Mouse (Mus musculus) hindbrain, embryonic 10.5 days (tissue): ENCODE measurements around the gene Cd96. TPM values are rescaled to one million over a fixed set of nuclear protein-coding genes. Genes with fewer than 3 reads are reported as not detected.

Experiments used
- DNase-seq: peaks from one replicate; pipeline ENCODE4 v3.0.0-alpha.2; 2017; ENCODE audit warnings: low spot score
- H3K27ac ChIP-seq: fragments of 300-500 bp; sonication (generic); 2 replicates; pipeline ENCODE4 v1.5.1; 2016; ENCODE audit warnings: mild to moderate bottlenecking, moderate library complexity
- H3K27me3 ChIP-seq: fragments of 300-500 bp; sonication (generic); 2 replicates; pipeline ENCODE4 v1.6.1; 2016; ENCODE audit warnings: mild to moderate bottlenecking; ENCODE audit not compliant: poor library complexity, insufficient read depth, severe bottlenecking
- H3K36me3 ChIP-seq: fragments of 300-500 bp; sonication (generic); 2 replicates; pipeline ENCODE4 v1.6.1; 2016; ENCODE audit warnings: mild to moderate bottlenecking, moderate library complexity
- H3K4me1 ChIP-seq: fragments of 300-500 bp; sonication (generic); replicated peaks from 2 replicates; pipeline ENCODE4 v1.6.1; 2016; ENCODE audit warnings: mild to moderate bottlenecking
- H3K4me3 ChIP-seq: fragments of 300-500 bp; sonication (generic); 2 replicates; pipeline ENCODE4 v1.5.1; 2016; ENCODE audit warnings: mild to moderate bottlenecking, moderate library complexity
- H3K9me3 ChIP-seq: fragments of 300-500 bp; sonication (generic); 2 replicates; pipeline ENCODE4 v1.6.1; 2016; ENCODE audit warnings: mild to moderate bottlenecking, moderate library complexity
- WGBS: fragments of 180-500 bp; shearing (Covaris S2); methylation state at CpG from one replicate; pipeline ENCODE4 v1.1.7; 2016; 5-methylcytosine and 5-hydroxymethylcytosine counted together
- polyA plus RNA-seq: library from polyadenylated mRNA; unstranded; fragments of >200 nt; fragmentation: Nextera tagmentation; extraction: Ambion mirVana; gene quantifications from 2 replicates; pipeline ENCODE4 v1.2.1, GENCODE M21; 2016

Cd96 gene
- polyA plus RNA-seq, 1 experiment from 2014 or later: not detected

- no peaks in the 10 kb centered on the region for H3K36me3 ChIP-seq
- no peak for DNase-seq
- WGBS: 84% methylated on average over 4 of the region's 4 CpGs
Observed at GRCm38 (mm10) chr16:46107431-46107830, 12.6 kb downstream of the Cd96 start.

GRCm38 (mm10) chr16:46104491-46104890 is 15.6 kb downstream of the Cd96 start:
- H3K4me3 ChIP-seq: no peak overlapping the region
- WGBS: 84% methylated on average over 9 of the region's 9 CpGs
- peaks cover 3% of the 10 kb centered on the region; the same call in 1 of the 2 replicates for H3K4me1 ChIP-seq
- no peaks in the 10 kb centered on the region for H3K27me3 ChIP-seq
- no peaks in the 10 kb centered on the region for H3K36me3 ChIP-seq
- DNase-seq: no peak
- H3K27ac ChIP-seq: no peak overlapping the region
- no peaks in the 10 kb centered on the region for H3K9me3 ChIP-seq

More at GRCm38 (mm10) chr16:46107431-46107830, 12.6 kb downstream of the Cd96 start:
- Histone ChIP-seq H3K27ac (no peak overlapping the region), H3K9me3 (no peaks in the 10 kb centered on the region), H3K27me3 (no peaks in the 10 kb centered on the region), H3K4me3 (no peak overlapping the region), H3K4me1 (no peaks in the 10 kb centered on the region)

- DNase-seq: no peak
- Histone ChIP-seq H3K27ac (no peak overlapping the region), H3K4me1 (peaks cover 3% of the 10 kb centered on the region; the same call in 1 of the 2 replicates), H3K27me3 (no peaks in the 10 kb centered on the region), H3K4me3 (no peak overlapping the region), H3K9me3 (no peaks in the 10 kb centered on the region), H3K36me3 (no peaks in the 10 kb centered on the region)
- WGBS: 28% methylated on average over 2 of the region's 2 CpGs
Observed at GRCm38 (mm10) chr16:46101748-46102147, 18.3 kb downstream of the Cd96 start.

GRCm38 (mm10) chr16:46100286-46100685 is 19.8 kb downstream of the Cd96 start:
- no peaks in the 10 kb centered on the region for H3K27me3 ChIP-seq
- H3K4me1 ChIP-seq: peaks cover 3% of the 10 kb centered on the region; the same call in 1 of the 2 replicates
- H3K9me3 ChIP-seq: no peaks in the 10 kb centered on the region
- H3K4me3 ChIP-seq: no peak overlapping the region
- DNase-seq: no peak
- WGBS: 59% methylated on average over 2 of the region's 2 CpGs
- no peaks in the 10 kb centered on the region for H3K36me3 ChIP-seq
- no peak overlapping the region for H3K27ac ChIP-seq

GRCm38 (mm10) chr16:46097421-46097820 is 22.6 kb downstream of the Cd96 start:
- H3K27me3 ChIP-seq: no peaks in the 10 kb centered on the region
- no peak overlapping the region for H3K4me3 ChIP-seq
- 70% methylated on average over 9 of the region's 9 CpGs for WGBS
- H3K36me3 ChIP-seq: no peaks in the 10 kb centered on the region
- peaks cover 3% of the 10 kb centered on the region; the same call in 1 of the 2 replicates for H3K4me1 ChIP-seq
- no peak for DNase-seq
- no peak overlapping the region for H3K27ac ChIP-seq
- H3K9me3 ChIP-seq: no peaks in the 10 kb centered on the region

GRCm38 (mm10) chr16:46094478-46094877 is 25.6 kb downstream of the Cd96 start:
- no peaks in the 10 kb centered on the region for H3K9me3 ChIP-seq
- H3K4me1 ChIP-seq: no peaks in the 10 kb centered on the region
- no peaks in the 10 kb centered on the region for H3K27me3 ChIP-seq
- 90% methylated on average over 2 of the region's 2 CpGs for WGBS
- H3K4me3 ChIP-seq: no peak overlapping the region
- no peak overlapping the region for H3K27ac ChIP-seq
- H3K36me3 ChIP-seq: no peaks in the 10 kb centered on the region
- no peak for DNase-seq

GRCm38 (mm10) chr16:46092935-46093334 is 27.1 kb downstream of the Cd96 start:
- Histone ChIP-seq H3K4me1 (no peaks in the 10 kb centered on the region), H3K27me3 (no peaks in the 10 kb centered on the region), H3K36me3 (no peaks in the 10 kb centered on the region), H3K4me3 (no peak overlapping the region), H3K9me3 (no peaks in the 10 kb centered on the region), H3K27ac (no peak overlapping the region)
- no peak for DNase-seq
- 96% methylated on average over 2 of the region's 2 CpGs for WGBS

GRCm38 (mm10) chr16:46086874-46087473 is 33.1 kb downstream of the Cd96 start:
- DNase-seq: no peak
- no peaks in the 10 kb centered on the region for H3K9me3 ChIP-seq
- H3K27ac ChIP-seq: no peak overlapping the region
- H3K36me3 ChIP-seq: no peaks in the 10 kb centered on the region
- H3K4me3 ChIP-seq: no peak overlapping the region
- H3K4me1 ChIP-seq: no peaks in the 10 kb centered on the region
- H3K27me3 ChIP-seq: no peaks in the 10 kb centered on the region
- 83% methylated on average over 5 of the region's 5 CpGs for WGBS

- Histone ChIP-seq H3K9me3 (no peaks in the 10 kb centered on the region), H3K4me1 (no peaks in the 10 kb centered on the region), H3K4me3 (no peak overlapping the region), H3K27ac (no peak overlapping the region), H3K27me3 (no peaks in the 10 kb centered on the region), H3K36me3 (no peaks in the 10 kb centered on the region)
- 89% methylated on average over 3 of the region's 3 CpGs for WGBS
- no peak for DNase-seq
Observed at GRCm38 (mm10) chr16:46068000-46068399, 52.1 kb downstream of the Cd96 start.

GRCm38 (mm10) chr16:46063278-46063677 is 56.8 kb downstream of the Cd96 start:
- no peak overlapping the region for H3K27ac ChIP-seq
- H3K27me3 ChIP-seq: no peaks in the 10 kb centered on the region
- no peak for DNase-seq
- WGBS: 89% methylated on average over 5 of the region's 5 CpGs
- H3K4me1 ChIP-seq: no peaks in the 10 kb centered on the region
- H3K4me3 ChIP-seq: no peak overlapping the region
- no peaks in the 10 kb centered on the region for H3K9me3 ChIP-seq
- H3K36me3 ChIP-seq: no peaks in the 10 kb centered on the region

- Histone ChIP-seq H3K9me3 (no peaks in the 10 kb centered on the region), H3K36me3 (no peaks in the 10 kb centered on the region), H3K27me3 (no peaks in the 10 kb centered on the region), H3K4me3 (no peak overlapping the region), H3K4me1 (no peaks in the 10 kb centered on the region), H3K27ac (no peak overlapping the region)
- DNase-seq: no peak
- WGBS: 89% methylated on average over 2 of the region's 2 CpGs
Observed at GRCm38 (mm10) chr16:46046906-46047305, 73.1 kb downstream of the Cd96 start.

- no peaks in the 10 kb centered on the region for H3K9me3 ChIP-seq
- no peak overlapping the region for H3K27ac ChIP-seq
- no peaks in the 10 kb centered on the region for H3K36me3 ChIP-seq
- no peak for DNase-seq
- H3K4me1 ChIP-seq: no peaks in the 10 kb centered on the region
- no peak overlapping the region for H3K4me3 ChIP-seq
- no peaks in the 10 kb centered on the region for H3K27me3 ChIP-seq
- 58% methylated on average over 2 of the region's 2 CpGs for WGBS
Observed at GRCm38 (mm10) chr16:46036261-46036660, 83.8 kb downstream of the Cd96 start.

- no peaks in the 10 kb centered on the region for H3K4me1 ChIP-seq
- no peak overlapping the region for H3K27ac ChIP-seq
- WGBS: 83% methylated on average over 9 of the region's 9 CpGs
- no peaks in the 10 kb centered on the region for H3K36me3 ChIP-seq
- no peaks in the 10 kb centered on the region for H3K27me3 ChIP-seq
- H3K9me3 ChIP-seq: no peaks in the 10 kb centered on the region
- no peak for DNase-seq
- no peak overlapping the region for H3K4me3 ChIP-seq
Observed at GRCm38 (mm10) chr16:46033896-46034295, 86.2 kb downstream of the Cd96 start.
